Mouse (Mus musculus): Measurements from ENCODE around the gene Lzts3. TPM values are rescaled to one million over a fixed set of nuclear protein-coding genes. Genes with fewer than 3 reads are reported as not detected.

Gene Lzts3
- polyA plus RNA-seq, 2 experiments: 1.4 to 14.6 TPM

- no peak overlapping the region for H3K4me2 ChIP-seq (replicated peaks; ENCODE audit: low read depth, low read length, severe bottlenecking)
- peaks cover 29% of the 10 kb centered on the region for H3K27me3 ChIP-seq (ENCODE audit: control insufficient read depth, insufficient read depth, low read length)
- no peaks in the 10 kb centered on the region for H3K9me3 ChIP-seq (ENCODE audit: control insufficient read depth, low read length)
- no peak overlapping the region for H3K9ac ChIP-seq (ENCODE audit: low read depth, low read length, severe bottlenecking)
- no peak for ATAC-seq (ENCODE audit: low FRiP score, low read depth)
- no peak overlapping the region for H3K27ac ChIP-seq (replicated peaks; ENCODE audit: low read depth, low read length)
- DNase-seq (ENCODE audit: low spot score): no peak
- no peak overlapping the region for H3K4me3 ChIP-seq (replicated peaks; ENCODE audit: low read length)
- 74% methylated on average over 6 of the region's 6 CpGs for WGBS
- no peaks in the 10 kb centered on the region; the same call in 1 of the 2 replicates for H3K36me3 ChIP-seq (ENCODE audit: control insufficient read depth, insufficient read depth, low read length)
- peaks cover 24% of the 10 kb centered on the region for H3K4me1 ChIP-seq (ENCODE audit: control insufficient read depth, insufficient read depth, low read length)
- TF ChIP-seq POLR2A (IDR thresholded peaks at IDR 0.05; ENCODE audit: borderline replicate concordance, extremely low read depth, insufficient read depth, insufficient read length): no peak
Observed at GRCm38 (mm10) chr2:130639276-130639675, 3.3 kb downstream of the Lzts3 start.

- H3K9me3 ChIP-seq (ENCODE audit: control insufficient read depth, low read length): no peaks in the 10 kb centered on the region
- WGBS: 26% methylated on average over 16 of the region's 16 CpGs
- H3K27me3 ChIP-seq (ENCODE audit: control insufficient read depth, insufficient read depth, low read length): peaks cover 30% of the 10 kb centered on the region
- no peak overlapping the region for H3K4me3 ChIP-seq (replicated peaks; ENCODE audit: low read length)
- H3K9ac ChIP-seq (ENCODE audit: low read depth, low read length, severe bottlenecking): no peak overlapping the region
- peaks cover 24% of the 10 kb centered on the region for H3K4me1 ChIP-seq (ENCODE audit: control insufficient read depth, insufficient read depth, low read length)
- no peak for TF ChIP-seq POLR2A (IDR thresholded peaks at IDR 0.05; ENCODE audit: borderline replicate concordance, extremely low read depth, insufficient read depth, insufficient read length)
- ATAC-seq (ENCODE audit: low FRiP score, low read depth) (no peak), DNase-seq (ENCODE audit: low spot score) (no peak)
- H3K27ac ChIP-seq (replicated peaks; ENCODE audit: low read depth, low read length): no peak overlapping the region
- no peak overlapping the region for H3K4me2 ChIP-seq (replicated peaks; ENCODE audit: low read depth, low read length, severe bottlenecking)
- no peaks in the 10 kb centered on the region; the same call in 1 of the 2 replicates for H3K36me3 ChIP-seq (ENCODE audit: control insufficient read depth, insufficient read depth, low read length)
Observed at GRCm38 (mm10) chr2:130638101-130638611, 4.4 kb downstream of the Lzts3 start.

GRCm38 (mm10) chr2:130635847-130636246 lies 6.8 kb downstream of the Lzts3 start:
- Histone ChIP-seq H3K36me3 (ENCODE audit: control insufficient read depth, insufficient read depth, low read length) (no peaks in the 10 kb centered on the region; the same call in 1 of the 2 replicates), H3K9ac (ENCODE audit: low read depth, low read length, severe bottlenecking) (0 out of 2 replicates have a peak overlapping the region, but pooled peaks have one; percentile 49)
- 0 out of 2 replicates have a peak, but pooled peaks have one; percentile 24 for ATAC-seq (ENCODE audit: low FRiP score, low read depth)

GRCm38 (mm10) chr2:130634739-130635411 lies 7.7 kb downstream of the Lzts3 start:
- H3K27me3 ChIP-seq (ENCODE audit: control insufficient read depth, insufficient read depth, low read length): peaks cover 30% of the 10 kb centered on the region
- peak; percentile 44; the same call in 1 of the 2 replicates for ATAC-seq (ENCODE audit: low FRiP score, low read depth)

More at GRCm38 (mm10) chr2:130635847-130636246, 6.8 kb downstream of the Lzts3 start:
- no peak overlapping the region for H3K27ac ChIP-seq (replicated peaks; ENCODE audit: low read depth, low read length)
- WGBS: 19% methylated on average over 18 of the region's 21 CpGs
- peak overlapping the region; percentile 82; the same call in 1 of the 2 replicates for H3K4me2 ChIP-seq (replicated peaks; ENCODE audit: low read depth, low read length, severe bottlenecking)
- H3K9me3 ChIP-seq (ENCODE audit: control insufficient read depth, low read length): no peaks in the 10 kb centered on the region
- peak overlapping the region; percentile 42 for H3K4me3 ChIP-seq (replicated peaks; ENCODE audit: low read length)
- DNase-seq (ENCODE audit: low spot score): no peak
- TF ChIP-seq POLR2A (IDR thresholded peaks at IDR 0.05; ENCODE audit: borderline replicate concordance, extremely low read depth, insufficient read depth, insufficient read length): no peak
- peaks cover 12% of the 10 kb centered on the region for H3K4me1 ChIP-seq (ENCODE audit: control insufficient read depth, insufficient read depth, low read length)
- peaks cover 30% of the 10 kb centered on the region for H3K27me3 ChIP-seq (ENCODE audit: control insufficient read depth, insufficient read depth, low read length)

GRCm38 (mm10) chr2:130634006-130634738 lies 8.4 kb downstream of the Lzts3 start:
- H3K9ac ChIP-seq (ENCODE audit: low read depth, low read length, severe bottlenecking): peak overlapping the region; percentile 49
- TF ChIP-seq POLR2A (IDR thresholded peaks at IDR 0.05; ENCODE audit: borderline replicate concordance, extremely low read depth, insufficient read depth, insufficient read length): no peak
- no peak overlapping the region for H3K27ac ChIP-seq (replicated peaks; ENCODE audit: low read depth, low read length)

More at GRCm38 (mm10) chr2:130634739-130635411, 7.7 kb downstream of the Lzts3 start:
- H3K4me3 ChIP-seq (replicated peaks; ENCODE audit: low read length): peak overlapping the region; percentile 42
- H3K9ac ChIP-seq (ENCODE audit: low read depth, low read length, severe bottlenecking): peak overlapping the region; percentile 49
- no peak for DNase-seq (ENCODE audit: low spot score)
- H3K4me2 ChIP-seq (replicated peaks; ENCODE audit: low read depth, low read length, severe bottlenecking): peak overlapping the region; percentile 82
- H3K9me3 ChIP-seq (ENCODE audit: control insufficient read depth, low read length): no peaks in the 10 kb centered on the region
- peaks cover 12% of the 10 kb centered on the region for H3K4me1 ChIP-seq (ENCODE audit: control insufficient read depth, insufficient read depth, low read length)
- H3K36me3 ChIP-seq (ENCODE audit: control insufficient read depth, insufficient read depth, low read length): no peaks in the 10 kb centered on the region; the same call in 1 of the 2 replicates
- WGBS: 2% methylated on average over 37 of the region's 38 CpGs
- no peak for TF ChIP-seq POLR2A (IDR thresholded peaks at IDR 0.05; ENCODE audit: borderline replicate concordance, extremely low read depth, insufficient read depth, insufficient read length)
- H3K27ac ChIP-seq (replicated peaks; ENCODE audit: low read depth, low read length): no peak overlapping the region

More at GRCm38 (mm10) chr2:130634006-130634738, 8.4 kb downstream of the Lzts3 start:
- no peak for ATAC-seq (ENCODE audit: low FRiP score, low read depth)
- peak overlapping the region; percentile 42 for H3K4me3 ChIP-seq (replicated peaks; ENCODE audit: low read length)
- H3K36me3 ChIP-seq (ENCODE audit: control insufficient read depth, insufficient read depth, low read length): no peaks in the 10 kb centered on the region; the same call in 1 of the 2 replicates
- no peaks in the 10 kb centered on the region for H3K9me3 ChIP-seq (ENCODE audit: control insufficient read depth, low read length)
- peaks cover 12% of the 10 kb centered on the region for H3K4me1 ChIP-seq (ENCODE audit: control insufficient read depth, insufficient read depth, low read length)
- peak overlapping the region; percentile 82 for H3K4me2 ChIP-seq (replicated peaks; ENCODE audit: low read depth, low read length, severe bottlenecking)
- DNase-seq (ENCODE audit: low spot score): no peak
- 22% methylated on average over 12 of the region's 14 CpGs for WGBS
- H3K27me3 ChIP-seq (ENCODE audit: control insufficient read depth, insufficient read depth, low read length): peaks cover 30% of the 10 kb centered on the region

Measured in limb, embryonic 14.5 days (tissue).